Mouse (Mus musculus) right cerebral cortex, adult 2 months (tissue): ENCODE results near the gene Psmd12.
"Not testable (repeated sequence)": the region's sequence is repeated elsewhere in the genome, so short reads cannot be mapped to it uniquely, and the experiment has no call there.

Experiments
- DNase-seq, 2 experiments: peaks; one replicate each; pipeline ENCODE4 v3.0.0; 2021 to 2022; ENCODE audit warnings: low spot score in 2 of 2

Gene Psmd12

GRCm38 (mm10) chr11:107462478-107462877 lies 16.8 kb upstream of the Psmd12 start:
- no peak for DNase-seq

- no peak for DNase-seq
These were observed 16.0 kb upstream of the Psmd12 start for GRCm38 (mm10) chr11:107463251-107463681.

GRCm38 (mm10) chr11:107464141-107464540 lies 15.1 kb upstream of the Psmd12 start:
- no peak for DNase-seq

- no peak for DNase-seq
These were observed 14.2 kb upstream of the Psmd12 start for GRCm38 (mm10) chr11:107465041-107465440.

- DNase-seq: no peak
These were observed 13.3 kb upstream of the Psmd12 start for GRCm38 (mm10) chr11:107465969-107466368.

GRCm38 (mm10) chr11:107466611-107467391 lies 12.5 kb upstream of the Psmd12 start:
- no peak for DNase-seq

GRCm38 (mm10) chr11:107468252-107469030 lies 10.8 kb upstream of the Psmd12 start:
- DNase-seq: peak in 1 of 2 experiments; percentile 5

GRCm38 (mm10) chr11:107469031-107469522 lies 10.2 kb upstream of the Psmd12 start:
- DNase-seq: peak; percentile 68 to 79

GRCm38 (mm10) chr11:107469523-107470371 lies 9.5 kb upstream of the Psmd12 start:
- DNase-seq: peak; percentile 35 to 55

- peak; percentile 83 to 84 for DNase-seq
These were observed 8.7 kb upstream of the Psmd12 start, which contains the start of gene Pitpnc1 for GRCm38 (mm10) chr11:107470521-107471041. Gene Pitpnc1, minus strand, starts transcription at chr11:107470699.

GRCm38 (mm10) chr11:107471071-107471720 lies 8.1 kb upstream of the Psmd12 start:
- no peak for DNase-seq

GRCm38 (mm10) chr11:107472304-107472703 lies 7.0 kb upstream of the Psmd12 start:
- DNase-seq: no peak

GRCm38 (mm10) chr11:107473137-107473820 lies 6.0 kb upstream of the Psmd12 start:
- peak; percentile 57 to 62 for DNase-seq

- no peak for DNase-seq
These were observed 549 bp downstream of the Psmd12 start for GRCm38 (mm10) chr11:107479862-107480203.

GRCm38 (mm10) chr11:107484341-107484740 lies 5.1 kb downstream of the Psmd12 start:
- DNase-seq: no peak

- no peak for DNase-seq
These were observed 23.5 kb downstream of the Psmd12 start for GRCm38 (mm10) chr11:107502801-107503200.

- not testable (repeated sequence) for DNase-seq
These were observed 25.1 kb downstream of the Psmd12 start for GRCm38 (mm10) chr11:107504364-107504763.

GRCm38 (mm10) chr11:107506260-107506659 lies 27.0 kb downstream of the Psmd12 start:
- no peak for DNase-seq

GRCm38 (mm10) chr11:107509631-107510338 lies 30.5 kb downstream of the Psmd12 start:
- DNase-seq: no peak
